Mouse (Mus musculus) limb, embryonic 14.5 days (tissue): ENCODE measurements at regions not wholly inside any gene's neighbourhood (a gene's known extent, or its start where the extent isn't known, plus 50 kb on each side); places are given as distances from the start of the nearest gene placed in this dataset.

ENCODE experiments used
- ATAC-seq: fragments of 200-750 bp; cut with Nextera tagmentation; 2 replicates; pipeline ENCODE4 v1.8.0; 2017; ENCODE audit warnings: low read depth, moderate number of reproducible peaks, moderate TSS enrichment; ENCODE audit not compliant: low FRiP score
- DNase-seq: peaks from one replicate; pipeline ENCODE4 v3.0.0-alpha.2; 2015; ENCODE audit warnings: low spot score
- H3K27ac ChIP-seq: fragments of 300-500 bp; sonication (generic); replicated peaks from 2 replicates; pipeline ENCODE4 v1.5.1; 2014; ENCODE audit warnings: low read depth, mild to moderate bottlenecking, low read length, moderate library complexity, mixed read lengths
- H3K27me3 ChIP-seq: fragments of 300-500 bp; sonication (generic); 2 replicates; pipeline ENCODE4 v1.6.1; 2014; ENCODE audit warnings: low read length, mixed read lengths; ENCODE audit not compliant: control insufficient read depth, insufficient read depth
- H3K36me3 ChIP-seq: fragments of 300-500 bp; sonication (generic); 2 replicates; pipeline ENCODE4 v1.6.1; 2014; ENCODE audit warnings: mild to moderate bottlenecking, low read length, moderate library complexity, mixed read lengths; ENCODE audit not compliant: control insufficient read depth, insufficient read depth
- H3K4me1 ChIP-seq: fragments of 300-500 bp; sonication (generic); 2 replicates; pipeline ENCODE4 v1.6.1; 2014; ENCODE audit warnings: antibody characterized with exemption, low read length, mixed read lengths; ENCODE audit not compliant: control insufficient read depth, insufficient read depth
- H3K4me2 ChIP-seq: fragments of 300-500 bp; sonication (generic); replicated peaks from 2 replicates; pipeline ENCODE4 v1.6.1; 2014; ENCODE audit warnings: low read depth, mild to moderate bottlenecking, low read length, moderate library complexity; ENCODE audit not compliant: severe bottlenecking
- H3K4me3 ChIP-seq: fragments of 300-500 bp; sonication (generic); replicated peaks from 2 replicates; pipeline ENCODE4 v1.5.1; 2014; ENCODE audit warnings: low read length
- H3K9ac ChIP-seq: fragments of 300-500 bp; sonication (generic); 2 replicates; pipeline ENCODE4 v1.6.1; 2014; ENCODE audit warnings: mild to moderate bottlenecking, low read depth, low read length, moderate library complexity; ENCODE audit not compliant: severe bottlenecking
- H3K9me3 ChIP-seq: fragments of 300-500 bp; sonication (generic); 2 replicates; pipeline ENCODE4 v1.6.1; 2016; ENCODE audit warnings: low read length; ENCODE audit not compliant: control insufficient read depth
- POLR2A ChIP-seq: fragments of 200-500 bp; IDR thresholded peaks from 2 replicates; pipeline ENCODE4 v1.8.0; 2012; ENCODE audit warnings: inconsistent platforms, mild to moderate bottlenecking, moderate library complexity, borderline replicate concordance; ENCODE audit not compliant: insufficient read depth, insufficient read length; ENCODE audit errors: extremely low read depth
- WGBS: fragments of 180-500 bp; shearing (Covaris S2); extraction: QIAGEN DNeasy Blood & Tissue Kit; methylation state at CpG from one replicate; pipeline ENCODE4 v1.1.7; 2014; 5-methylcytosine and 5-hydroxymethylcytosine counted together

DNA sequence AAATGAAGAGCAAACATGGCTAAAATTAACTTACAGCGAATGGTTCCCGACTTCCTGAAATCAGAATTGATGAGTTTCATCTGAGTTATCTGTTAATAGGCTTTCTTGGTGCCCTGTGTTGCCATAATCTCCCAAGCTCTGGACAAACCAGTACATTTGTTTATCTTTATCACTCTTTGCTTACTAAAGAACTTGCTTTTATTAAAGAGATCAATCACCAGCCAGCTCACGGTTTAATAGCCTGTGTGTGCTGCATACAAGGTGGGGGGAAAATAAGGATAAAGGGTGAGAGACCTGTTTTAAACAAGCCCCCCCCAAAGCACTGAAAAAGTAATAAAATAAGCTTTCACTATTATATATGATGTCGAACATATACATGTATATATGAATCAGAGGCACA is 441.3 kb downstream of the Rwdd3 start:
- Histone ChIP-seq H3K4me2 (no peak overlapping the region), H3K9ac (no peak overlapping the region), H3K4me1 (no peaks in the 10 kb centered on the region), H3K9me3 (no peaks in the 10 kb centered on the region), H3K27me3 (no peaks in the 10 kb centered on the region), H3K4me3 (no peak overlapping the region), H3K27ac (no peak overlapping the region), H3K36me3 (no peaks in the 10 kb centered on the region)
- ATAC-seq (no peak), DNase-seq (no peak)
- 72% methylated on average over 4 of the region's 4 CpGs for WGBS
- no peak for TF ChIP-seq POLR2A

DNA sequence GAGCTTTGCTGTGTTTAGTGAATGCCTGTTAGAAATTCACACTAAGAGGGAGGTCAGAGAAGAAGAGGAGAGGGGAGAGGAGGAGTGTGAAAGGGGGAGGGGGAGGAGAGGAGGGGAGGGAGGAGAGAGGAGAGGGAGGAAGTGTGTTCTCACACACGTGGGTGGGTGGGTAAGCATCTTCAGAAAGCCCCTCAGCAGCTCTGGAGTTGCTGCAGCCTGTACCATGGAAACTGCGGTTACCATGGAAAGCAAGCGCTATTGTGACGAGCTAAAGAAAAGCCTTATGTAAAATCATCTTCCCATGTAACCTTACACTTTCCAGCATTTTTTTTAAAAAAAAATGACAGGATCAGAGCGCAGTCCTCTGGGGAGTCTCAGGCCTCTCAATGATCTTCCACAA is 441.8 kb downstream of the Rwdd3 start:
- Histone ChIP-seq H3K9me3 (no peaks in the 10 kb centered on the region), H3K9ac (no peak overlapping the region), H3K4me3 (no peak overlapping the region), H3K27me3 (no peaks in the 10 kb centered on the region), H3K27ac (no peak overlapping the region), H3K4me1 (no peaks in the 10 kb centered on the region), H3K4me2 (no peak overlapping the region), H3K36me3 (no peaks in the 10 kb centered on the region)
- ATAC-seq (no peak), DNase-seq (no peak)
- WGBS, result 55% methylated on average over 5 of the region's 5 CpGs
- TF ChIP-seq POLR2A, result no peak

DNA sequence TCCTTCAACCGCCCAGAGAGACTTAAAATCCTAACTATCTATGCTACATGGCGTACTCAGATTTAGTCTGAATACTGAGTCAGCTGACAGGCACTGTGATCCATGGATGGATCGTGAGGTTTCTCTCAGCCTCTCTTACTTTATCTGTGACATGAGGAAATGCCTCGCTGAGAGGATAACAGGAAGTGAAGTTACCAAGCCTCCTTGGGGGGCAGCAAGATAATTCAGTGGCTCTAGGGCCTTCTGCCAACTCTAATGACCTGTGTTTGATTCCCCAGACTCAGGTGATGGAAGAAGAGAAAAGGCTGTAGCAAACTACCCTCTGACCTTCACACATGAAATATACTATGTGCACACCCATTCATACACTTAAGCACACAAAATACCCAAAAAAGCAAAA is 486.3 kb downstream of the Rwdd3 start:
- no peak for ATAC-seq
- Histone ChIP-seq H3K9me3 (no peaks in the 10 kb centered on the region), H3K9ac (no peak overlapping the region), H3K4me2 (no peak overlapping the region), H3K4me3 (no peak overlapping the region), H3K4me1 (no peaks in the 10 kb centered on the region), H3K36me3 (no peaks in the 10 kb centered on the region), H3K27ac (no peak overlapping the region), H3K27me3 (no peaks in the 10 kb centered on the region)
- DNase-seq, result no peak
- WGBS, result 73% methylated on average over 4 of the region's 4 CpGs
- TF ChIP-seq POLR2A, result no peak

DNA sequence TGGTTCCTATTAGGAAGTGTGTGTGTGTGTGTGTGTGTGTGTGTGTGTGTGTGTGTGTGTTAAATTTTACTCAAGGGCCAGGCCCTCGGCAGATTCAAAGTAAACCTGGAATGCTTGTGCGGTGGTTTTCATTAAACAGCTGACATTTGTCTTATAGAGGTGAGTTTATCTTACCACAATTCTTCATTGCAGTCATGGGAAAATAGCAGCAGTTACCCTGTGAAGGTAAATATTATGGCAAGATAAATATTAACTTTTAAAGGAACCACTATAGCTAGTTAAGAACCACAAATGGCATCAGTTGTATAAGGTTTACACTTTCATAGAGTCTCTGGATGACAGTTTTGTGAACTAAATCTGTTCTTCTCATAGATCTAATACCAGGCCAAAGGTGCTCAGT is 495.6 kb downstream of the Rwdd3 start:
- no peak for DNase-seq
- ATAC-seq, result no peak
- H3K36me3 ChIP-seq, result no peaks in the 10 kb centered on the region
- no peak overlapping the region for H3K4me3 ChIP-seq
- H3K4me1 ChIP-seq, result no peaks in the 10 kb centered on the region
- H3K4me2 ChIP-seq, result no peak overlapping the region
- WGBS, result 51% methylated on average over 2 of the region's 2 CpGs
- H3K9me3 ChIP-seq, result no peaks in the 10 kb centered on the region
- H3K27me3 ChIP-seq, result no peaks in the 10 kb centered on the region
- no peak overlapping the region for H3K27ac ChIP-seq
- H3K9ac ChIP-seq, result no peak overlapping the region
- no peak for TF ChIP-seq POLR2A

DNA sequence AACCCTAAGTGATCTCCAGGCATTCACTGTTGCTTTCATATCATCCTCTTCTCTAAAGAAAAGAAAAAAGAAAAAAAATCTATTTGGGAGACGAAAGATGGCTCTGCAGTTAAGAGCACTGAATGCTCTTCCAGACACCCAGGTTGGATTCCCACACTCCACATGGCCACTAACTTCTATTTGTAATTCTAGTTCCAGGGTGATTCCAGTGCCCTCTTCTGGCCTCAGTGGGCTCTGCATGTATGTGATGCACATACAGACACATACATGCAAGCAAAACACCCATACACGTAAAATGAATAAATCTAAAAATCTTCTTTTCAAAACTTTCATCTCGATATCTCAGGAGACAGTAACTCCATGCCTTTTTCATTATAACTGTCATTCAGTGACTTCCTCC is 502.8 kb downstream of the Rwdd3 start:
- H3K4me3 ChIP-seq, result no peak overlapping the region
- no peaks in the 10 kb centered on the region for H3K27me3 ChIP-seq
- no peak for ATAC-seq
- 88% methylated on average over 3 of the region's 3 CpGs for WGBS
- no peak for TF ChIP-seq POLR2A
- H3K4me1 ChIP-seq, result no peaks in the 10 kb centered on the region
- H3K4me2 ChIP-seq, result no peak overlapping the region
- DNase-seq, result no peak
- H3K9ac ChIP-seq, result no peak overlapping the region
- no peaks in the 10 kb centered on the region for H3K36me3 ChIP-seq
- no peaks in the 10 kb centered on the region for H3K9me3 ChIP-seq
- no peak overlapping the region for H3K27ac ChIP-seq

DNA sequence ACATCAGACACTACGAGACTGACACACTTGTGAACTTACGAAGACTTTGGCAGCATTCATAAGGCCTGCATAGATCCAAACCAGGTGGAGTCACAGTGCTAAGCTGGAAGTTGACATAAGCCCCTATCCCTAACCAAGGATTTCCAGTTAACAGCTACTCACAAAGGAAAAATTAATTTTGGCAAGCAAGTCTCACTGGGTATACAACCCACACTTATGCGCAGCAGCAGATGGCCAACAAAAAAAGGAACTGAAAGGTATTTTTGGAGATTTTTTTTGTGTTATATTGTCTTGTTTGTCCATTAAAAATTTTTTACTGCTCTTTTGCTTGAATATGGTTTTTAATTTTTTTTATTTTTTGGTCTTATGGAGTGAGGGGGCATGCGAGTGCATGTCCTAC is 509.0 kb downstream of the Rwdd3 start:
- Histone ChIP-seq H3K9me3 (no peaks in the 10 kb centered on the region), H3K9ac (no peak overlapping the region), H3K27ac (no peak overlapping the region), H3K36me3 (no peaks in the 10 kb centered on the region), H3K4me2 (no peak overlapping the region), H3K27me3 (no peaks in the 10 kb centered on the region), H3K4me1 (no peaks in the 10 kb centered on the region), H3K4me3 (no peak overlapping the region)
- WGBS, result 83% methylated on average over 4 of the region's 4 CpGs
- no peak for TF ChIP-seq POLR2A
- DNase-seq (no peak), ATAC-seq (no peak)
